Mouse (Mus musculus) megakaryocyte, embryonic 14.5 days (primary cell): ENCODE measurements around the gene Med26.

Source experiments
- FLI1 ChIP-seq: IDR thresholded peaks from 2 replicates; pipeline ENCODE4 v1.6.1; 2012; ENCODE audit warnings: low read length, inconsistent platforms, mixed read lengths
- GATA1 ChIP-seq: IDR thresholded peaks from 3 replicates; pipeline ENCODE4 v1.6.1; 2012; ENCODE audit warnings: mixed read lengths, low read length, inconsistent platforms, borderline replicate concordance

DNA sequence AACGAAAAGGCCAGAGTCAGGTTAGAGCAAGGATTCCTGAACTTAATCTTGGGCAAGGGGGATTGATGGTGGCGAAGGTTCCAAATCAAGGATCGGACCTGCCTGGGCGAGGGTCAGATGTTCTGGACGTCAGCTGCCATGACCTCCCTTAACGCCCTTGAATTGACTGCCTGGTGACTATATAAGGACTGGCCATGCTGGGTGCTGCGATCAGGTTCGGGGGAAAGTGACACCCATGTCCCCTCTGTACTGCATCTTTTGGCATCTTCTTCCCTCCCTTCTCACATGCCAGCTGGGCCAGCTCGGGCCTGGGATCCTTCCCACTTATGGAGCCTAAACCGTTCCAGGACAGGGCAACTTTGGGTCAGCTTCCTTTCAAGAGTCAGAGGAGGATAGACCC, 24.4 kb upstream of the Med26 start:
- TF ChIP-seq GATA1: no peak
- TF ChIP-seq FLI1: no peak
